ENCODE assay signal across 17 mouse cellular contexts in the genomic region with DNA sequence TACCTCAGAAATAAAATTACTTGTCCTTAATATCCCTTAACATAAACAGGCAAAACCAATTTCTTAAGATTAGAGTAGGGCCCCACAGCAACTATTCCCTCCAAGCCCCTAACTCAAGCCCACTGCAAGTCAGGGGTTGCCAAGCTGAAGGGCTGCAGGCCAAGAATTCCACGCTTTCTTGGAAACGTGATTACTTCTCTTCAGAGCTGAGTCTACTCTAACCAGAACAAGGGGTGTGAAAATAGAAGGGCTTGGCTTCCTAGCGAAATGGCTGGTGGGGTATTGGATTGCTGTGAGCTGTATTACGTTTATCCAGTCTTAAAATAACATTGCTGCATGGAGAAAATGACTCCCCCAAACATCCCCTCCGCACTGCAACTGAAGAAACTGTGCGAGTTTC. TPM values are rescaled to one million over a fixed set of nuclear protein-coding genes. Genes with fewer than 3 reads are reported as not detected.
DNase-seq lines count a peak whose midpoint lies in the region; ATAC-seq and TF ChIP-seq lines count a peak whose summit lies in the region.
"Had no signal": no experiment of that assay in that cellular context is flagged by ENCODE, and none has a peak within 500 bp of the region (broad histone marks: within the 10 kb centered on the region; RNA-seq: fewer than 3 reads in every experiment).

No protein-coding gene starts in this region.

- H3K27me3 ChIP-seq in kidney, embryonic 15.5 days = no peaks in the 10 kb centered on the region
- no peaks in the 10 kb centered on the region for H3K27me3 ChIP-seq in embryonic facial prominence, embryonic 14.5 days (replicated peaks; ENCODE audit: control insufficient read depth, insufficient read depth, low read length)
- H3K27me3 ChIP-seq: forebrain, embryonic 12.5 days had no signal

- no peak for TF ChIP-seq CTCF in olfactory bulb, adult 2 months (IDR thresholded peaks at IDR 0.05; ENCODE audit: insufficient read depth, low read depth, low read length)

- no peak for ATAC-seq in kidney, embryonic 15.5 days (replicated peaks; ENCODE audit: low FRiP score)
- ATAC-seq in embryonic facial prominence, embryonic 14.5 days (ENCODE audit: low read depth) = peak; percentile 87
- ATAC-seq: hindbrain, embryonic 16.5 days had no signal

- no peak overlapping the region for H3K4me3 ChIP-seq in kidney, embryonic 15.5 days (replicated peaks)
- H3K4me3 ChIP-seq in embryonic facial prominence, embryonic 14.5 days (ENCODE audit: low read depth, low read length) = no peak overlapping the region
- no peak overlapping the region for H3K4me3 ChIP-seq in olfactory bulb, adult 2 months (ENCODE audit: insufficient read depth, low read depth, low read length)
- H3K4me3 ChIP-seq: forebrain, embryonic 12.5 days had no signal

- H3K9me3 ChIP-seq in kidney, embryonic 15.5 days (replicated peaks) = no peaks in the 10 kb centered on the region
- no peaks in the 10 kb centered on the region; the same call in 1 of the 2 replicates for H3K9me3 ChIP-seq in embryonic facial prominence, embryonic 14.5 days (ENCODE audit: control insufficient read depth, low read length)
- H3K9me3 ChIP-seq: forebrain, embryonic 12.5 days; G1E had no signal

- H3K27ac ChIP-seq in kidney, embryonic 15.5 days = peak overlapping the region; percentile 39; the same call in 1 of the 2 replicates
- H3K27ac ChIP-seq in embryonic facial prominence, embryonic 14.5 days (replicated peaks; ENCODE audit: low read depth, low read length) = peak overlapping the region; percentile 79
- 0 out of 2 replicates have a peak overlapping the region, but pooled peaks have one; percentile 29 for H3K27ac ChIP-seq in olfactory bulb, adult 2 months (ENCODE audit: insufficient read depth, low read depth, low read length)
- H3K27ac ChIP-seq: forebrain, embryonic 12.5 days; liver, embryonic 14.5 days had no signal

- peaks cover 31% of the 10 kb centered on the region for H3K4me1 ChIP-seq in kidney, embryonic 15.5 days
- peaks cover 36% of the 10 kb centered on the region for H3K4me1 ChIP-seq in embryonic facial prominence, embryonic 14.5 days (ENCODE audit: control insufficient read depth, insufficient read depth, low read length)
- H3K4me1 ChIP-seq in olfactory bulb, adult 2 months (ENCODE audit: control insufficient read depth, insufficient read depth, low read length) = peaks cover 16% of the 10 kb centered on the region

- DNase-seq in gastrocnemius, adult 18-20 months (ENCODE audit: low spot score) = peak; percentile 29
- no peak for DNase-seq in gastrocnemius, postnatal 14 days
- no peak for DNase-seq in kidney, postnatal 14 days
- DNase-seq in embryonic facial prominence, embryonic 14.5 days (ENCODE audit: low spot score) = peak; percentile 93
- DNase-seq in thymus, postnatal 36 days = no peak
- no peak for DNase-seq in cerebellum, postnatal 14 days
- DNase-seq: adrenal gland, adult 8-10 months; cerebellum, adult 9-10 months; embryo, embryonic 11 days; kidney, adult 9 months had no signal

- H3K4me2 ChIP-seq in kidney, embryonic 15.5 days = no peak overlapping the region
- H3K4me2 ChIP-seq in embryonic facial prominence, embryonic 14.5 days (ENCODE audit: low read depth, low read length) = peak overlapping the region; percentile 30; the same call in 1 of the 2 replicates
- H3K4me2 ChIP-seq: forebrain, embryonic 12.5 days; midbrain, embryonic 11.5 days had no signal

- intact Hi-C loops in gastrocnemius, postnatal 14 days (cut with DNase I; ENCODE audit: low total_unique reads) = no loop called here

- H3K36me3 ChIP-seq in kidney, embryonic 15.5 days = no peaks in the 10 kb centered on the region
- H3K36me3 ChIP-seq in embryonic facial prominence, embryonic 14.5 days (ENCODE audit: control insufficient read depth, insufficient read depth, low read length) = 0 out of 2 replicates have a peak, but pooled peaks cover 2% of the 10 kb centered on the region
- H3K36me3 ChIP-seq: forebrain, embryonic 12.5 days; G1E had no signal

- H3K9ac ChIP-seq in kidney, embryonic 15.5 days = no peak overlapping the region
- H3K9ac ChIP-seq in embryonic facial prominence, embryonic 14.5 days (ENCODE audit: low read depth, low read length) = 0 out of 2 replicates have a peak overlapping the region, but pooled peaks have one; percentile 14
- H3K9ac ChIP-seq: forebrain, embryonic 12.5 days; liver, embryonic 14.5 days had no signal

- no peak for TF ChIP-seq POLR2A in olfactory bulb, adult 2 months (IDR thresholded peaks at IDR 0.05; ENCODE audit: insufficient read depth, low read depth, low read length)

- 33% methylated on average over 6 of the region's 6 CpGs for WGBS in kidney, embryonic 15.5 days
- 26% methylated on average over 6 of the region's 6 CpGs for WGBS in embryonic facial prominence, embryonic 14.5 days
- 30% methylated on average over 6 of the region's 6 CpGs for WGBS in olfactory bulb, adult 2 months

RNA-seq across cellular contexts. Expression of a gene that starts 25.4 kb away (rescaled TPM):
- 10 to 100 TPM; 12.9 to 15.9 TPM for total RNA-seq in gastrocnemius, adult 18-20 months (2021)
- 10 to 100 TPM; 20.8 to 22.6 TPM for total RNA-seq in gastrocnemius, postnatal 14 days (2021)
- polyA plus RNA-seq in kidney, embryonic 15.5 days (2015; fragmentation: Nextera tagmentation; extraction: Ambion mirVana) = 10.4 and 12.6 TPM in 2 replicates
- 17.3 and 17.6 TPM in 2 replicates for polyA plus RNA-seq in embryonic facial prominence, embryonic 14.5 days (2014; fragmentation: Nextera tagmentation; extraction: Ambion mirVana)
- polyA plus RNA-seq in olfactory bulb, adult 2 months (2012; ENCODE audit: insufficient read depth, insufficient read length, low replicate concordance, missing spikeins) = not detected in 2 replicates

RNA-seq across cellular contexts. Expression of a gene that starts 54.4 kb away (rescaled TPM):
- 1 to 10 TPM; 3.5 to 4.3 TPM for total RNA-seq in gastrocnemius, adult 18-20 months (2021)
- 1 to 10 TPM; 3.6 to 5.7 TPM for total RNA-seq in gastrocnemius, postnatal 14 days (2021)
- polyA plus RNA-seq in kidney, embryonic 15.5 days (2015; fragmentation: Nextera tagmentation; extraction: Ambion mirVana) = 29.0 and 30.6 TPM in 2 replicates
- 30.2 and 31.9 TPM in 2 replicates for polyA plus RNA-seq in embryonic facial prominence, embryonic 14.5 days (2014; fragmentation: Nextera tagmentation; extraction: Ambion mirVana)
- polyA plus RNA-seq in olfactory bulb, adult 2 months (2012; ENCODE audit: insufficient read depth, insufficient read length, low replicate concordance, missing spikeins) = not detected in 2 replicates
- total RNA-seq: G1E had no signal
- polyA plus RNA-seq: G1E had no signal

Comparison
In these comparisons a context has a peak if more than half of its experiments do, and no peak if none do; other contexts are left out.
1. DNase-seq: peak in gastrocnemius, adult 18-20 months (single experiment) and embryonic facial prominence, embryonic 14.5 days (single experiment); none in gastrocnemius, postnatal 14 days (single experiment), kidney, postnatal 14 days (single experiment), thymus, postnatal 36 days (0 of 2) and cerebellum, postnatal 14 days (0 of 2).
2. H3K27ac ChIP-seq: peak in every context shown above with its lines; median percentile 79 in embryonic facial prominence, embryonic 14.5 days; 39 in kidney, embryonic 15.5 days; 29 in olfactory bulb, adult 2 months.
3. RNA of a gene that starts 54.4 kb away (polyA plus RNA-seq): 29.0 to 30.6 TPM in kidney, embryonic 15.5 days and 30.2 to 31.9 TPM in embryonic facial prominence, embryonic 14.5 days; not detected in olfactory bulb, adult 2 months; every median in the first group is over 10 times any median in the second.